Mouse (Mus musculus) T-helper 17 cell (primary cell): ENCODE results near the gene Cdc42ep5.
"Not testable (repeated sequence)": the region's sequence is repeated elsewhere in the genome, so short reads cannot be mapped to it uniquely, and the experiment has no call there.

Experiments
- in situ Hi-C, 2 experiments: fragments of 300-600 bp; cut with MboI, MseI; formaldehyde crosslinking; loops; 1 replicate in 1 of 2; 2 replicates in 1 of 2; pipeline ENCODE4 v1.15.1; 2025; ENCODE audit warnings: high pct_unique_total_duplicates in 2 of 2

Cdc42ep5 gene

DNA sequence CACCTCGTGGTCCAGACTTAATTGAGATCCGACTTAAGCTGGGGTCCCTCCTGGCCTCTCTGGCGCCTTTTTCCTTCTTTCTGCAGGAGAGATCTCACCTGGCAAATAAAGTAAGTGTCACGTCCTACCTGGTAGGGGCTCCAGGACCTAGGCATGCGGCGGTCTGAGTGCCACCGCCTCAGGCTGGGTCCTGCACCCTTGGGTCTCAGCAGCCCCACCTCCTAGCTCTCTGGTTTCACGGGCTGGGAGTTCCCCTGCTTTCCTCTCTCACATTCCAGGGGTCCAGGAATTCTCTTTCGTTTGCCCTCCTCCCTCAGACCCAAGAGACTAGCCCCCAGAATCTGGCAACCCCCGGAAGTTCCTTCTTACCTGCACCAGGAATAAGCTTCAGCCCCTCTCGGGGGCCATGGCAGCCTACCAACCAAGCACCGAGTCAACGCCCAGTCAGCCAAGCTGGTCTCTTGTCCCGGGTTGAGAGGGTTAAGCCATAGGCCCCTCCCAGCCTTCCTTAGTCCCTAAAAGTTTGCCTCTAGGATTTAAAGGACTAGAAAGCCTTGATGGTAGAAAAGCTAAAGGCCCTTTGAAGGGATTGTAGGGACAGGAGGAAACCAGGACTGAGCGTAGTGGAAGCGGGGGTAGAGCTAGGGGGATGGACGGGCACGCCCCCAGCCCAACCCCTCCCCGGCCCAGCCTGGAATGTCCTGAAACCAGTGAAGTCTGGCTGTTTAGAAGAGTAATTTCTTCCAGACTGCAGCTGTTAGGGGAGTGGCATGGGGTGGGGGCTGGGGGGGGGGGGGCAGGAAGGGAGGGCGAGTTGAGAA, at the start of gene Cdc42ep5:
Cdc42ep5 (minus strand) TSS at position 771 of the 821 bp plus-strand sequence.
- in situ Hi-C loops, result loop anchor here in 1 of 2 experiments (5.0 kb wide), 1 partner anchor 58 kb away; no protein-coding TSS in a partner anchor

DNA sequence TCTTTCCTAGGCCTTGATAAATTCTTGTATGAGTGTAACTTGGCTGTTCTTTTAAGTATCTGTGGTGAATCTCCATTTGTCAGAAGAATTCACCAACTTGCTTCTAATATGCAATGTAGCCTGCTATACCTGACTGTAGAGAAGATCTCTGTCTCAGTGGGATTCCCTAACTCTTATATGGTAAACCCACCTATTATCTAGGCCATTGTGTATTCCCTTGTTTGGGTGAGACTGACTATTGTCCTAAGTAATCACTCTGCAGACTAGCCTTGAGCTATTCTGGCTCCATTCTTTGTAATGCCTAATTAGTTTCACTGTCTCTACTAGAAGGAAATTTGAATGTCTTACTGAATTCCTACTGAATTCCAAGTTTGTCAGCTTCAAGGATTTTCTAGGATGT, 48.8 kb upstream of the Cdc42ep5 start:
- in situ Hi-C loops, result not testable (repeated sequence)

DNA sequence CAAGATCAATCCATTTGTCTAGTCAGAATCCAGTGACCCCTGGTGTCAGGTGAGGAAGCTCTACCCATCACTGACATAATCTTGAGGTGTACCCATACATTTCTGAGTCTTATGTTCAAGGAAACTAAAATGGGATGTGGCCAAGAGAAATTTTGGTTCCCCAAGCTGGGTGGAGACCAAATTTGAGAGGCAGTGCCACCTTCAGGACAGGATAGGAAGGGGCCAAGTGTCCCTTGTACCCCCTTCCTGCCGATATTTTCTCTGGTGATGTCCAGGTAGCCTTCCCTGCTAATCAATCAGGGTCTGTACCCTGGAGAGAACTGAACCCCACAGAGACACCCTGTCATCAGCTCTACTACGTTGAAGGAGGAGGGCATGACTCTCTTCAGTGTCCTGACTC, 44.0 kb upstream of the Cdc42ep5 start:
- in situ Hi-C loops, result no loop called here

DNA sequence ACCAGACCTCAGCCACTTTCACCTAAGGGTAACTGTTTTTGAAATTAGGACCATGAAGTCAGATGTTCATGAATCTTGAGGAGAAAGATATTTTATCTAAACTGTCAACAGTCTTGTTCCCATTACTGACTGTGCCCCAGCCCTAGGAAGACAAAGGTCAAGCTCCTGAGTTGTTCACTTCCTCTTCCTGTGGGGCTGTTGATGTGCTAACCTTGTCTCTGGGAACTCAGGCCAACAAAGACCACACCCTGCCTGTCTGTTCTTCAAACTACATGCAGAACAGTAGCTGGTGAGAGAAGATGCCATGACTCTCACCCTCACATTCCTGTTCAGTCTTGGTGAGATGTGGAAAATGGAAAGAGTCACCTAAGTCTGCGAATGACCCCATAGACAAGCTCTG, 42.5 kb upstream of the Cdc42ep5 start:
- in situ Hi-C loops, result no loop called here

GRCm38 (mm10) chr7:4178438-4178837, 13.8 kb upstream of the Cdc42ep5 start:
- in situ Hi-C loops, result loop anchor here in 1 of 2 experiments (5.0 kb wide), 1 partner anchor 39 kb away; no protein-coding TSS in a partner anchor

DNA sequence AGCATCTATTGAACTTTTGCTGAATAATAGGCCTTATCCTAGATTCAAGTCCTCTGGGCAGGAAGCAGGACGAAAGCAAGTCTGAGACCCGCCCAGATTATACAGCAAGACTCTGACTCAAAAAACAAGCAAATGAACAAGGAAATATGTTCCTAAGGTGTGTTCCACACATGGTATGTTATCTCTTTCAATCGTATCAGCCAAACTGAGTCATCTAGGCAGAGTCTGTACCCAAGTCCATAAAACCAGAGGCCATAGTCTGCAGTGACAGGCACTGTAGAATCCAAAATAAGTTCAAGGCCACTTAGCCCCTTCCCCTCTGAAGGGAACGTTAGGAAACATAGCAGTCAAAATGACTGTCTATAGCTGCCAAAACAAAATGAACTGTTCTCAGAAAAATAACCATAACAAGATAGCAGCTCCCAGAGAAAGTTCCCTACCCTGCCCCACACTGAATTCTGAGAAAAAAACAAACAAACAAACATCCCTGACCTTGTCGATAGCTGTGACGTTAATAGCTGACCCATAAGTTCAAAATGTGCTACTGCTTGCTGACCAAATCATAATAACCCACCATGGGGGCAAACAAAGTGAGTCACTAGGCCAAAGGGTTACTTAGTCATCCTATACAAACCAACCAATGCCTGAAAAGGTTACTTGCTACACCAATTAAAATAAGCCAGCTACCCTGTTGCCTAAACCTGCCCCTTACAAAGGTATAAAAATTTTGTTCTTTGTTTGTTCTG, 5.7 kb upstream of the Cdc42ep5 start:
- in situ Hi-C loops, result no loop called here

DNA sequence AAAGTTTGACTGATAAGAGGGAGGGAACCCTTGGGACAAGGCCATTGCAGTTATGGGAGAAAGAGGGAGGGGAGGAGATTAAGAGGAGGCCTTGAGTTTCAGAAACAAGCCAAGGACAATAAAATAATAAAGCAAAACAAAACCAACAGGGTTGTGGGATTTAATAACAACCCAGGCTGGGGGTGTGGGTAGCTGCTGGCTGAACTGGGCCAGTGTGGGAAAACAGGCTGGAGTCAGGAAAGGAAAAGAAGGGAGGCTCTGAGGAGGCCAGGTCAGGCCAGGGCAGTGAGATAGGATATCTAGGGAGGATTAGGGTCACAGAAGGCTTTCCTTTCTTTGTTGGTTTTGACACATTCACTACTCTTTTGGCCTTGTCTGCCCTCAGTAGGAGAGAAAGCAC, 2.4 kb upstream of the Cdc42ep5 start:
- in situ Hi-C loops, result no loop called here

- in situ Hi-C loops, result no loop called here
Observed at GRCm38 (mm10) chr7:4165286-4165685, 626 bp upstream of the Cdc42ep5 start.

- in situ Hi-C loops, result loop anchor here in 1 of 2 experiments (5.0 kb wide), 1 partner anchor 59 kb away; no protein-coding TSS in a partner anchor
Observed at GRCm38 (mm10) chr7:4163571-4164072, 1.0 kb downstream of the Cdc42ep5 start.

DNA sequence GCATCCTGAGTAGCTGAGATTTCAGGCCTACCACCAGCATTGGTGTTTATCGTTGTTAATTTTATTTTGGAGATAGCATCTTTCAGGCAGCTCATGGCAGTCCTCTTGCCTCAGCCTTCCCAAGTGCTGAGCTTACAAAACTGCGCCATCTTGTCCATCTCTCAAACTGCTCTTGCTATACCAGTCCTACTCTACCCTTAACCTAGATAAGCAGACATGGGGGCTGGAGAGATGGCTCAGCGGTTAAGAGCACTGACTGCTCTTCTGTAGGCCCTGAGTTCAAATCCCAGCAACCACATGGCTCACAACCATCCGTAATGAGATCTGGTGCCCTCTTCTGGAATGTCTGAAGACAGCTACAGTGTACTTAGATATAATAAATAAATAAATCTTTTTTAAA, 3.1 kb downstream of the Cdc42ep5 start:
- in situ Hi-C loops, result loop anchor here in 1 of 2 experiments (5.0 kb wide), 1 partner anchor 61 kb away; no protein-coding TSS in a partner anchor

DNA sequence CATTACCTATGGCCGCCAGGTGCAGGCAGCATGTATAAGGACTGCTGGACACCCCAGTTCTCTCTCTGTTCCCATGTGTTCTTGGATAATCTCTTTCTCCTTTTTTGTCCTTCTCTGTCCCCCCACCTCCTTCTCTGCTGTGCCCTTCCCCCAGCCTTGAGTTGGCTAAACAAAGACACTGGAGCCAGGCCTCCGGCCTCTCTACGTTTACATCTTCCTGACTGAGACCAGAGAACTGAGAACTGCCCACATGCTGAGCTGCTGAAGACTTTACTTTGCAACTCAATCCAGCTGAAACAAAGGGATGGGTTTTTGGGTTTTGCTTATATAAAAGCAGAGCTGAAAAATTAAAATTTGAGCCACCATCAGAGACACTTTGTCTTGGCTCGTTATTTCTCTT, 9.7 kb downstream of the Cdc42ep5 start:
- in situ Hi-C loops, result no loop called here

- in situ Hi-C loops, result no loop called here
Observed at GRCm38 (mm10) chr7:4154356-4154755, 10.3 kb downstream of the Cdc42ep5 start.

- in situ Hi-C loops, result no loop called here
Observed at GRCm38 (mm10) chr7:4151241-4151640, 13.4 kb downstream of the Cdc42ep5 start.

- in situ Hi-C loops, result no loop called here
Observed at GRCm38 (mm10) chr7:4150811-4151221, 13.8 kb downstream of the Cdc42ep5 start.

DNA sequence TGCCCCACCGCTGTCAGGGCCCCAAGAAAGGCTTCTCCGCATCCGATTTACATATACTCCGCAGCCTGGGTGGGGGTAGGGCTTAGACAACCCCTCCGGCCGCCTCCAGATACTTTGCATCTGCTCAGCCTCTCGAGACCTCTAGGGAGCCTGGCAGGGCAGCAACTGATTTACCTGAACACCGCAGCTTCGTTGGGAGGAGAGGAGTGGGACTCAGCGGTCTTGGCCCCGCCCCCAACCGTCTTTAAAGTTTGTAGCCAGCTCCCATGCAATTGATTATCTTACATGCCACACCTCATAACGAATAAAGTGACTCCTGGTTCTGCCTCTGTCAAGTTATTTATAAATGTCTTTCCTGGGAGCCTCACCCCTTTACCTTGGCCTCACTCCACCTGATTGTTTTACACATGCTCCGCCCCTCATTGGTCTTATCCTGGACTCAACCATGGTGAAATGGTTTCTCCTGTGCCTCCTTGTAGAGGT, 14.6 kb downstream of the Cdc42ep5 start, which contains the start of gene Leng9:
Leng9 (minus strand) TSS at position 316 of the 483 bp plus-strand sequence.
- in situ Hi-C loops, result no loop called here

GRCm38 (mm10) chr7:4149209-4150054, 15.2 kb downstream of the Cdc42ep5 start:
- in situ Hi-C loops, result loop anchor here (10.0 to 25.0 kb wide), 6 partner anchors 355 to 938 kb away; partner anchors contain the start of genes Prpf31 (in 2 of the 2), Tfpt (in 2 of the 2), Epn1 (in 1 of the 2) and Mboat7 (in 1 of the 2)

DNA sequence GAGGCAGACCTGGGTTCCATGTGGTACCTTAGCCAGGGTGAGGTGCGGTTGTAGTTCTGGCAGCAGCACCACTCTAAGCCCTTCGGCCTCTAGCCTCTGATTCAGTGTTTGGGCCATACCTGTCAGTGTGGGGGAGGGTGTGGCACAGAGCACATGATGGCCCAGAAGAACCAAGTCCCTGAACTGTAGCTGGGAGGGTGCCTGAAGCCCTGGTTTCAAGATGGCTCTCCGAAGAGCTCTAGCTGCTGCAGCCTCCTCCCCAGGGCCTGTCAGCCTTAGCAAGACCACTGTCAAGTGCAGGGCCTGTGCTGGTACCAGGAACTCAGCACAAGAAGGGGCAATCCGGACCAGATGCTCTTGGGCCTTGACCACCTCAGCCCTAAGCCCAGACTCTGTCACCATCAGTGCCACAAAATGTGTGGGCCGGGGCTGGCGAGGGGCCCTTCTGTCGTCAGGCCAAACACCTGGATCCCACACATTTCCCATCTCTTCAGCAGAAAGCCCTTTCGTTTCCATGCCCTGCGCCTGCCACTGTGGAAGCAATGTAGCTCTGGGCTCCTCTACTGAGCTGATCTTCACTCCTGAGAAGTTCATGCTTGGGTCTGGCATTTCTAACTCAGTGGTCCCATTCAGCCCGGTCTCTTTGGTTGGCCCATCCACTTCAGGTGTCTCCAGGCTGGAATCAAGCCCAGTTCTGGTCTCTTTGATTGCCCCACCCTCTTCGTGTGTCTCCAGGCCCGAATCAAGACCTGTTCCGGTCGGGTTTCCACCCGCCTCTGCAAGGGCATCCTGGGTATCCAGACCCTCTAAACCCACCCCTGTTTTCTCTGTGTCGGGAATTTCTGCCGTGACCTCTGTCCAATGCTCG, 16.1 kb downstream of the Cdc42ep5 start:
- in situ Hi-C loops, result loop anchor here (10.0 to 25.0 kb wide), 6 partner anchors 356 to 939 kb away; partner anchors contain the start of genes Prpf31 (in 2 of the 2), Tfpt (in 2 of the 2), Epn1 (in 1 of the 2) and Mboat7 (in 1 of the 2)

GRCm38 (mm10) chr7:4147836-4148235, 16.8 kb downstream of the Cdc42ep5 start:
- in situ Hi-C loops, result loop anchor here (10.0 to 25.0 kb wide), 6 partner anchors 357 to 939 kb away; partner anchors contain the start of genes Prpf31 (in 2 of the 2), Tfpt (in 2 of the 2), Epn1 (in 1 of the 2) and Mboat7 (in 1 of the 2)

GRCm38 (mm10) chr7:4147371-4147770, 17.3 kb downstream of the Cdc42ep5 start:
- in situ Hi-C loops, result loop anchor here (10.0 to 25.0 kb wide), 6 partner anchors 357 to 940 kb away; partner anchors contain the start of genes Prpf31 (in 2 of the 2), Tfpt (in 2 of the 2), Epn1 (in 1 of the 2) and Mboat7 (in 1 of the 2)
